Mouse (Mus musculus): Measurements from ENCODE around the gene Kcnk7. TPM values are rescaled to one million over a fixed set of nuclear protein-coding genes. Genes with fewer than 3 reads are reported as not detected.

The Kcnk7 gene
- total RNA-seq, 2 experiments from 2014 or later, result not detected

GRCm38 (mm10) chr19:5692913-5693396 is 11.2 kb upstream of the Kcnk7 start:
- no peak for TF ChIP-seq CTCF (IDR thresholded peaks at IDR 0.05)
- peak overlapping the region; percentile 82 for H3K4me3 ChIP-seq
- intact Hi-C loops (cut with DNase I), result no loop called here
- H3K27ac ChIP-seq, result peak overlapping the region; percentile 95
- DNase-seq, result no peak

GRCm38 (mm10) chr19:5693801-5694200 is 10.4 kb upstream of the Kcnk7 start:
- Histone ChIP-seq H3K27ac (peak overlapping the region; percentile 95), H3K4me3 (peak overlapping the region; percentile 82)
- TF ChIP-seq CTCF (IDR thresholded peaks at IDR 0.05), result no peak
- no peak for DNase-seq
- intact Hi-C loops (cut with DNase I), result no loop called here

- intact Hi-C loops (cut with DNase I), result no loop called here
- Histone ChIP-seq H3K27ac (no peak overlapping the region), H3K4me3 (no peak overlapping the region)
- no peak for TF ChIP-seq CTCF (IDR thresholded peaks at IDR 0.05)
- no peak for DNase-seq
Measured at GRCm38 (mm10) chr19:5695849-5696462, 8.2 kb upstream of the Kcnk7 start.

GRCm38 (mm10) chr19:5704801-5705571 is 819 bp downstream of the Kcnk7 start:
- TF ChIP-seq CTCF (IDR thresholded peaks at IDR 0.05), result no peak
- H3K4me3 ChIP-seq, result no peak overlapping the region
- DNase-seq, result no peak
- peak overlapping the region; percentile 29 for H3K27ac ChIP-seq
- intact Hi-C loops (cut with DNase I), result loop anchor here (10.0 kb wide), 1 partner anchor 160 kb away; no protein-coding TSS in a partner anchor

- Histone ChIP-seq H3K4me3 (peak overlapping the region; percentile 23; the same call in 1 of the 2 replicates), H3K27ac (peak overlapping the region; percentile 84)
- DNase-seq, result peak; percentile 72
- TF ChIP-seq CTCF (IDR thresholded peaks at IDR 0.05), result no peak
- intact Hi-C loops (cut with DNase I), result no loop called here
Measured at GRCm38 (mm10) chr19:5710068-5710467, 5.9 kb downstream of the Kcnk7 start.

- no peak for DNase-seq
- Histone ChIP-seq H3K4me3 (peak overlapping the region; percentile 23; the same call in 1 of the 2 replicates), H3K27ac (peak overlapping the region; percentile 84)
- intact Hi-C loops (cut with DNase I), result no loop called here
- no peak for TF ChIP-seq CTCF (IDR thresholded peaks at IDR 0.05)
Measured at GRCm38 (mm10) chr19:5710581-5710980, 6.4 kb downstream of the Kcnk7 start.

- peak; percentile 82 for DNase-seq
- H3K27ac ChIP-seq, result peak overlapping the region; percentile 84
- peak overlapping the region; percentile 62; the same call in 1 of the 2 replicates for H3K4me3 ChIP-seq
- intact Hi-C loops (cut with DNase I), result loop anchor here (1.0 kb wide), 2 partner anchors 16 to 69 kb away; no protein-coding TSS in a partner anchor
- TF ChIP-seq CTCF (IDR thresholded peaks at IDR 0.05), result peak; percentile 92
Measured at GRCm38 (mm10) chr19:5711218-5711617, 7.1 kb downstream of the Kcnk7 start.

- H3K27ac ChIP-seq, result peak overlapping the region; percentile 84
- intact Hi-C loops (cut with DNase I), result loop anchor here (1.0 kb wide), 2 partner anchors 15 to 68 kb away; no protein-coding TSS in a partner anchor
- no peak for DNase-seq
- H3K4me3 ChIP-seq, result peak overlapping the region; percentile 62; the same call in 1 of the 2 replicates
- TF ChIP-seq CTCF (IDR thresholded peaks at IDR 0.05), result no peak
Measured at GRCm38 (mm10) chr19:5711907-5712460, 7.8 kb downstream of the Kcnk7 start.

GRCm38 (mm10) chr19:5713255-5713654 is 9.1 kb downstream of the Kcnk7 start:
- H3K4me3 ChIP-seq, result peak overlapping the region; percentile 62
- peak overlapping the region; percentile 84 for H3K27ac ChIP-seq
- TF ChIP-seq CTCF (IDR thresholded peaks at IDR 0.05), result no peak
- no peak for DNase-seq
- intact Hi-C loops (cut with DNase I), result loop anchor here (1.0 kb wide), 1 partner anchor 11 kb away; no protein-coding TSS in a partner anchor

GRCm38 (mm10) chr19:5713730-5714129 is 9.6 kb downstream of the Kcnk7 start:
- peak overlapping the region; percentile 84 for H3K27ac ChIP-seq
- intact Hi-C loops (cut with DNase I), result loop anchor here (1.0 kb wide), 1 partner anchor 11 kb away; no protein-coding TSS in a partner anchor

GRCm38 (mm10) chr19:5715793-5716688 is 11.9 kb downstream of the Kcnk7 start:
- peak; percentile 37 for TF ChIP-seq CTCF (IDR thresholded peaks at IDR 0.05)
- DNase-seq, result peak; percentile 54
- H3K4me3 ChIP-seq, result peak overlapping the region; percentile 15
- intact Hi-C loops (cut with DNase I), result no loop called here
- peak overlapping the region; percentile 84 for H3K27ac ChIP-seq

More at GRCm38 (mm10) chr19:5713730-5714129, 9.6 kb downstream of the Kcnk7 start:
- TF ChIP-seq CTCF (IDR thresholded peaks at IDR 0.05), result no peak
- DNase-seq, result peak; percentile 92
- H3K4me3 ChIP-seq, result peak overlapping the region; percentile 62

GRCm38 (mm10) chr19:5716955-5717354 is 12.8 kb downstream of the Kcnk7 start:
- intact Hi-C loops (cut with DNase I), result no loop called here
- no peak for DNase-seq

More at GRCm38 (mm10) chr19:5716955-5717354, 12.8 kb downstream of the Kcnk7 start:
- peak overlapping the region; percentile 84 for H3K27ac ChIP-seq
- no peak for TF ChIP-seq CTCF (IDR thresholded peaks at IDR 0.05)
- no peak overlapping the region for H3K4me3 ChIP-seq
